Mouse (Mus musculus) kidney, adult 2 months (tissue): ENCODE measurements around the gene Ttll4.

Experiments
- CTCF ChIP-seq: fragments of 200-500 bp; conservative IDR thresholded peaks from 2 replicates; pipeline ENCODE4 v1.5.1; 2011; ENCODE audit warnings: low read depth, mild to moderate bottlenecking, control low read depth, low read length, moderate library complexity, mixed read lengths; ENCODE audit not compliant: insufficient read depth, insufficient read length
- POLR2A ChIP-seq: fragments of 200-500 bp; IDR thresholded peaks from one replicate; pipeline ENCODE4 v1.6.1; 2011; ENCODE audit warnings: low read depth, low read length, control low read depth

- TF ChIP-seq CTCF: 0 out of 2 replicates have a peak, but pooled peaks have one; percentile 4
- TF ChIP-seq POLR2A: no peak
These were observed 89.1 kb downstream of the Ttll4 start for GRCm38 (mm10) chr1:74750683-74751082.
